Mouse (Mus musculus) liver, adult (tissue): ENCODE data around the gene Vmn2r66.

Experiments used
- GATA4 ChIP-seq: IDR thresholded peaks from 2 replicates; pipeline ENCODE4 v1.6.1; 2014; ENCODE audit warnings: mild to moderate bottlenecking, low read length; ENCODE audit not compliant: insufficient replicate concordance

Vmn2r66 gene

GRCm38 (mm10) chr7:85012168-85012567 lies at the start of gene Vmn2r66:
TSS of gene Vmn2r66 (minus strand) at chr7:85012268.
- TF ChIP-seq GATA4, result no peak

- TF ChIP-seq GATA4, result no peak
Observed at GRCm38 (mm10) chr7:84996694-84997093, 15.4 kb downstream of the Vmn2r66 start.

- no peak for TF ChIP-seq GATA4
Observed at GRCm38 (mm10) chr7:84964015-84964414, 48.1 kb downstream of the Vmn2r66 start, which contains the start of gene Vmn2r65. TSS of gene Vmn2r65 (minus strand) at chr7:84964115.
